Mouse (Mus musculus): ENCODE results near the gene Hook2.
A peak's percentile ranks its signal among the peaks of the same experiment; 100 is the strongest.

Gene Hook2

DNA sequence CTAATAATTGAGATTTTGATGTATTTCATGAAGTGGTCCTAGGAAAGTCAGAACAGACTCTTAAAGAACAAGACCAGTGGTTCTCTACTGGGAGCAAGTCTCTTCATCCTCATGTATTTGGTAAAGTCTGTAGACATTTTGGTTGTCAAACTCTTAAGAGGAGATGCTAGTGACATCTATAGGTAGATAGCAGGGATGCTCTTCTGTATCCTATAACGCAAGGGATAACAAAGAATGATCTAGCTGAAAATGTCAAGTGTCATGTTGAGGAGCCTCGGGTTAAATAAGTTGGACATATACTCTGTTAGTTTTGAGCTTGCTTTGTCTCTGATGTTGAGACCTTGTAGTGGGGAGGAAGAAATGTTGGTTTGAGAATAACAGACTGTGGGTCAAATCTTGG is 37.5 kb downstream of the Hook2 start:
- DNase-seq (ENCODE audit: low spot score in 2 of 2) = no peak

- no peak for DNase-seq (ENCODE audit: low spot score in 2 of 2)
Measured at GRCm38 (mm10) chr8:85029271-85029670, 38.9 kb downstream of the Hook2 start.

GRCm38 (mm10) chr8:85032622-85033311 is 42.4 kb downstream of the Hook2 start:
- DNase-seq (ENCODE audit: low spot score in 2 of 2) = no peak

DNA sequence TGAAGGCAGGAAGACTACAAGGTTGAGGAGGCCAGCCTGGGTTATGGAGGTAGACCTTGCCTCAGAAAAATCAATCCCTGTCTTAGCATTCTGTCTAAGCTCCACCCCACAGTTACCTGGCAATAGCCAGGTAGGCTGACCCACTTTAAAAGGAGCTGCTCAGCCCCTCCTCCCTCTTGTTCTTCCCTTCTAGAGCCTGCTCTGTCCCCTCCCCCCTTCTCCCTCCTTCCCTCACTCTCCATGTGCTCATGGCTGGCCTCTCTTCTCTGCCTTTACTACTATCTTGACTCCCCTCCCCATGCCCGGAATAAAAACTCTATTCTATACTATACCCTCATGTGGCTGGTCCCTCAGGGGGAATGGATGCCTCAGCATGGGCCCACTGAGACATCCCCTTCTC is 43.5 kb downstream of the Hook2 start:
- DNase-seq (ENCODE audit: low spot score in 2 of 2) = no peak

- peak; percentile 42 to 89 for DNase-seq (ENCODE audit: low spot score in 2 of 2)
Measured at GRCm38 (mm10) chr8:85034764-85035163, 44.4 kb downstream of the Hook2 start.

DNA sequence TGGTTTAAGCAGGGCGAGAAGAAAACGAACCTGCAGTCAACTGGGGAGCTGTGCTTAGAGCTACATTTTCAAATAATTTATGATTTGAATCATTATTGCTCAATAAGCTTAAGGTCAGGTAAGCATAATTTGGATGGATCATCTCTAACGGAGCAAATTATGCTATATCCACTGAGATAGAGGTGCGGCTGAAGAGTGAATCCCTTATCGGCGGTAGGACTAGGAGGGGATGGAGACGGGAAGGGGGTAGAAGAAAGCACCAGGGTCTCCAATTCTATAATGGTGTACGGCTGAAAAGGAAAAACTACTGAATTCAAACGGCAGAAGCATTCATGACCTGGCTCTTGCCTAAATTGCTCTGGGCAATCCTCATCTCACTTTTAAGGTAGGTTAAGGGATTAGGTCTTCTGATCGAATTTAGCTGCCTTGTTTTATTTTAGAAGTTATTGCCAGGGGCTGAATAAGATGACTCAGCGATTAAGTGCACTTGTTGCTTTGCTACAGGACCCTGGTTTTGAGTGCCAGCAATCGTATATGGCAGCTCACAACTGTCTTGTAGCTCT is 44.8 kb downstream of the Hook2 start:
- no peak for DNase-seq (ENCODE audit: low spot score in 2 of 2)

- peak; percentile 34 to 47 for DNase-seq (ENCODE audit: low spot score in 2 of 2)
Measured at GRCm38 (mm10) chr8:85035728-85036310, 45.4 kb downstream of the Hook2 start.

GRCm38 (mm10) chr8:85036381-85036717 is 45.9 kb downstream of the Hook2 start:
- DNase-seq (ENCODE audit: low spot score in 2 of 2) = no peak

- peak; percentile 81 to 90 for DNase-seq (ENCODE audit: low spot score in 2 of 2)
Measured at GRCm38 (mm10) chr8:85036718-85037365, 46.4 kb downstream of the Hook2 start, which contains the start of gene Tnpo2. Gene Tnpo2, plus strand, starts transcription at chr8:85036915.

DNA sequence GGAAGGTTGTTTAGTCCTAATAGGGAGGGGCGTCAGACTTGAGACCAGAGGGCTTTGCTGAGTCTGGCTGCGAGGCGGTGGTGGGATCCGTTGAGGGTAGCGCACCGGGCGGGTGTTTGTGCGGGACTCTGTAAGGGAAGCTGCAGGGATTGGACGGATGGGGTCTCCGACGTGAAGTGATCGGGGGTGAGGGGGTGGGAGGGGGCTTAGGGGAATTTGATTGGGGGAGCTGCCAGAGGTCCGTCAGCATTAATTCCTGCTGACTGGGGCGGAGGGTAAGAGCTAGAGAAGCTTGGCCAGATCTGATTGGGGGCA is 46.9 kb downstream of the Hook2 start:
- no peak for DNase-seq (ENCODE audit: low spot score in 2 of 2)

DNA sequence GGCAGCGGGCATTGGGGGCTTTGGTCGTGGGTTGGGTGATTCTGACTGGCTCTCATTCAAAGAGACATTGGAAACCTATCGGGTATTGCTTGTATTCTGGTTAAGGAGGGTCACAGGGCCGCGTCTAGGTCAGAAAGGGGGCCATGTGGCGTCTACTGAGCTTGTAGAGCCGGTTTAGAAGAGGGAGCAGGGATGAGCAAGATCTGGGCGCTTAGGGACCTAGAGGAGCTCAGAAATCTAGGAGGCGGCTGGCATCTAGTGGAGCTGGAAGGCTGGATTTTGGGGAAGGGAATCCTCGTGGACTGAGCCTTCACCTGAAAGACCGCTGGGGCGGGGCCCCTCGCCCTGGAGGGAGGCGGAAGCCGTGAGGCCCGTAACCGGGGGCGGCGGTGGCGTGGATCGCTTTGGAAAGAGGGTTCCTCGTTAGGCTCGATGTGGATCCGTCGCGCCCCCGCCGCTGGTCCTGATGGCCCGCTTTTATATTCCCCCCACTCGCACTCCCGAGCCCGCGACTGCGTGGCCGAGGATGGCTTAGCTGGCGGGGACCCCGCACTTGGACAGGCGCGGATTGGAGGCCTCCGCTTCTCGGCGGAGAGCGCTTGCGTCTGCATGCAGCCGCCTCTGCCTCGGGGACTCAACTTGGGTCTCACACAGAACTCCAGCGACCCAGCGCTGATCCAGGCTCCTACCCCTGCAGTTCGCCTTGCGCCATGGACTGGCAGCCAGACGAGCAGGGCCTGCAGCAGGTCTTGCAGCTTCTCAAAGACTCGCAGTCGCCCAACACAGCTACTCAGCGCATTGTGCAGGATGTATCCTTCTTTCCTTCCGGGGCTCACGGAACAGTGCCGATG is 47.5 kb downstream of the Hook2 start:
- peak; percentile 72 to 74 for DNase-seq (ENCODE audit: low spot score in 2 of 2)

DNA sequence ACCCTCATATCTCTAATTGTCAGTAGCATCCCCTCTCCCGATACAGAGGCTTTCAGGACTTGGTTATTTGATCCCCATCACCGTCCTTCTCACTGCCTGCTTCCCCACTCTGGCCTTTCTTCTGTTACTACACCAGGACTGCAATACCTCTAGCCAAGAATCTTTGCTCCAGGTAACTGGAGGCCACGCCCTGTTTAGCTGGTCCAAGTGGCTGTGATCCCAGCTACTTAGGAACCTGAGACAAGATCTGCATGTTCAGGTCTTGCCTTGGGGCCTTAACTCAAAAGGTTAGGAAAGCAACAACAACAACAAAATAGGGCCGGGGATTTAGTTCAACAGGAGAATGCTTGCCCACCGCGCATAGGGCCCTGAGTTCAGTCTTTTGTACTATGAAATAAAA is 53.2 kb downstream of the Hook2 start:
- no peak for DNase-seq (ENCODE audit: low spot score in 2 of 2)

Measured in spleen, postnatal 10 days (tissue).